Mouse (Mus musculus) frontal cortex, adult (tissue): ENCODE measurements around the gene Nuak1.
A peak's percentile ranks its signal among the peaks of the same experiment; 100 is the strongest.

Experiments
- ATAC-seq: cut with Nextera tagmentation; 2 replicates; pipeline ENCODE4 v1.9.2; 2017; ENCODE audit warnings: mild to moderate bottlenecking, moderate library complexity, mixed read lengths; ENCODE audit not compliant: low TSS enrichment

Nuak1 gene

DNA sequence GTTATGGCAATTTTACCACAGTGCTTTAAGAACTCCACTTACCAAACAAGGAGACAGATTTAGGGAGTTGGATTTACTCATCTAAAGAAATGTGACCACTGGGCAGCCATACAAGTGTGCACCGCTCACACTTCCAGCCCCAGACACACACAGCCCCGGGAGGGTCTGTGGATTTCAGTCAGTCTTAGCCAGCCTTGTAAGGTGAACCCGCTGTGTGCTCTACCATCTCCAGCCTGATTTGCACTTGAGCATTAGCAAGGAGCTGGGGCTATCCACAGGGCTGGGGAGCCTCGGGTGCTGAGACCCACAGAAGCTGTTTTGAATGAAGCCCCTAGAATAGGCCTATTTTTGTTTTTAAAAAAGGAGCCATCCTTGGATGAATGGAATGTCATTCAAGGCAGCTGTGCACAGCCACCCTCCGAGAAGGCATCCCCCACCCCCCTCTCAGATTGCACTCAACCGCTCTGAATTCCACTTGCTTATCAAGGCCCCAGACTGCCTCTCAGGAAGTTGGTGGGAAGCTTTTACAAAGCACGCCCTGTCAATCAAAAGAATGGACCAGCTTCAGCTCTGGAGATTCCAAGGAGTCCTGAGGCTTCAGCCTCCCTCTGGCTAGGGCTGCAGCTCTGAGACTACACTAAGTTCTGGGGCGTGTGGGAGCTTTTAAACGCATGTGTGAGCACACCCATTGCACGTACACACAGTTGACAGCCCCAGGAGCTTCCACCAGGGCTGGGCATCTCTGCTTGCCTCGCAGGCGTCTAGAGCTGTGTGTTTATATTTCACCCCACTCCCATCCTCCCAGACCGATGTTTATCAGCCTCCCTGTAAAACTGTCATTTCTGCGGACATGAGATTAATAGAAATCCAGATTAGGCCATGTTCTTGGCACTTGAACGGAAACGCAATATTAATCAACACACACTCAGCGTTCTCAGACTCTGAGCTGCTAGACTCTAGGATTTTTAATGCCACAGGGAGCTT, 57.2 kb downstream of the Nuak1 start:
- ATAC-seq = peak; percentile 36

DNA sequence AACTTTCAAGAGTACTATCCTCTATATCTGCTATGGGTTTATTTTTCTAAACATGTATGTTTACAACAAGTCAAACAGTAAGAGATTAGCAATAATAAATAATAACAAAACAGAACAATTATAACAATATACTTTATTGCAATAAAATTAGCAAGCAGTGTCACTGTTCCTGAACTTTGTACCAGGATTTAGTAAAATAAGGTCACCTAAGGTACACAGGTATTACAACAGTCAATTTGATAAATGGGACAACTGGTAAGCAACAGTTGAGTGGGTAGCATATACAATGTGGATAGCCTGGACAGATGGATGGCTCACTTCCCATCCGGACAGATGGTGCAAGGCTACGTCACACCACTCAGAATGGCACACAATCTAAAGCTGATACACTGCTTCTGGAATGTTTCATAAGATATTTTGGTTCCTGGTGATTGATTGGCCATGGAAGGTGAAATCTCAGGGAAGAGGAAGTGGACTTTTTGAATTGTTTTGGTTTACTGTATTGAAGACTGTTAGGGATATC, 59.1 kb downstream of the Nuak1 start:
- ATAC-seq = peak; percentile 41; the same call in 1 of the 2 replicates

DNA sequence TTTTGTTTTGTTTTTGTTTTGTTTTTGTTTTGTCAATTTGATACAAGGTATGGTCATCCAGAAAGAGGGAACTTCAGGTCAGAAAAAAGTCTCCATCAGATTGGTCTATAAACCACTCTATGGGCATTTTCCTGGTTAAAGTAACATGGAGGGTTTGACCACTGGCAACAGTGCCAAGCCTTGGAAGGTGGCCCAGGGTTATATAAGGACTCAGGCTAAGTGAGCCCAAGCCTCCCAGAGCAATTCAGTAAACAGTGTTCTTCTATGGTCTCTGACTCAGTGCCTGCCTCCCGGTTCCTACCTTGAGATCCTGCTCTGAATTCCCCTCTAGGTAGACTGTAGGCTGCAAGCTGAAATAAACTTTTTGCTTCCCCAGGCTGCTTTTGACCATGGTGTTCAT, 61.0 kb downstream of the Nuak1 start:
- no peak for ATAC-seq

DNA sequence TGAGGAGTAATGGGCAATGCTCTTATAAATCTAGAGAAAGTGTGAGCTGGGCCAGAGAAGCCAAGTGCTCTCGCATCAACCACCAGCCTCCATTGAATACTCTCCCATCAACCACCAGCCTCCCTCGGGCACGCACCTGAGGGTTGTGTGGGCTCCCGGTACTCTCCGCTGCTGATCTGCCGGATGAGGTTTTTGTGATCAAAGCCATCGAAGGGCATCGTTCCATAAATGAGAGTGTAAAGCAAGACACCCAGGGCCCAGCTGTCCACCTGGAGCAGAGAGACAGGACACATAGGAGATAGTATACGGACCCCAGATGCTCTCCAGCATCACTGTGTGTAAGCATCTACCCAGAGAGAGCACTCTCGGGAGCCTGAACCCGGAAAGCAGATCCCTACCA, 62.4 kb downstream of the Nuak1 start:
- no peak for ATAC-seq

DNA sequence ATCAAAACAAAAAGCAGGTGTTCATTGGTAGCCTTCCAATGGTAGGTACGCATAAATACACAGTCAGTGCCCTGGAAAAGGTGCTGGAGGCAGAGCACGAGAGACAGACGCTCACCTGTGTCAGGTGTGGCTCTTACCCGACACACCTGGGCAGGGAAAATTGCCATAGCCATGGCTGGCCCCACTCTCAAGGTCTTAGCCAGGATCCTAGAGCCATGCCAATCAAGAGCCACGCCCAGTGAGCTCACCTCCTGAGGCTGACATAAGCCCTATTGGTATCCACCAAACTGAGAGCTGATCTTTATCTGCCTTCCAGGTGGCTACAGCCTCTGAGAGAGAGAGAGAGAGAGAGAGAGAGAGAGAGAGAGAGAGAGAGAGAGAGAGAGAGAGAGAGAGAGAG, 64.1 kb downstream of the Nuak1 start:
- ATAC-seq = no peak

DNA sequence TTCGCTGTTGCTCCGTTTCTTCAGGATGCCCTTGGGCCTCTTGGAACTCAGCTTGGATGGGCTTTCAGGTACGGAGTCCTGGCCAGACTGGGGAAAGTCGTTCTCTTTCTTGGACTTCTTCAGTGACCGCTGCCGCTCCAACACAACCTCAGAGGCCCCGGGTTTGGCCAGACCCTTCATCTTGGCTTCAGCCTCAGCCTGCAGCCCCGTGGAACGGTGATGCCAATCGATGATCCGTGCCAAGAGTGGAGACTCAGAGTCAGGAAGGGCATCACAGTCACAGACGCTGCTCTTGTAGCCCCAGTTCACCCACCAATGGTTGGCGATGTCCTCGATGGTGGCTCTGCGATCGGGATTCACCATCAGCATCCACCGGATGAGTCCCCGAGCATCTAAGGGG, 65.4 kb downstream of the Nuak1 start:
- ATAC-seq = no peak

DNA sequence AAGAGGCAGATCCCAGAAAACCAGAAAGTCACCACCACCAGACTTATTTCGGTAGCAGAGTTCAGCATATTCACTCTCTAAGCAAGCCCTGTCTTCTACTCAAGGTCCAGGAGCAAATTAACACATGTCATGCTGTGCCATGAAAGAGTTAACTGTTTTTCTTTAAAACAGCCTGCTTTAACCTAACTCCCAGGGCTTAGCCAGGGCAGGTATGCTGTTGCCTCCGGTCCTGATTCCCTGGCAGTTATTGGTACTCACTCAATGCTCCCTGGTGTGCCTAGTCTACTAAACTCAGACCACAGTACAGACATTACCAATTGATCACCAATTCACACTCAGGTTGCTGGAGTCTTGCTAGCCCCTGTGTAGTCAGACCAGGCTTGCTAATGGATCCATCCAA, 66.9 kb downstream of the Nuak1 start:
- no peak for ATAC-seq

DNA sequence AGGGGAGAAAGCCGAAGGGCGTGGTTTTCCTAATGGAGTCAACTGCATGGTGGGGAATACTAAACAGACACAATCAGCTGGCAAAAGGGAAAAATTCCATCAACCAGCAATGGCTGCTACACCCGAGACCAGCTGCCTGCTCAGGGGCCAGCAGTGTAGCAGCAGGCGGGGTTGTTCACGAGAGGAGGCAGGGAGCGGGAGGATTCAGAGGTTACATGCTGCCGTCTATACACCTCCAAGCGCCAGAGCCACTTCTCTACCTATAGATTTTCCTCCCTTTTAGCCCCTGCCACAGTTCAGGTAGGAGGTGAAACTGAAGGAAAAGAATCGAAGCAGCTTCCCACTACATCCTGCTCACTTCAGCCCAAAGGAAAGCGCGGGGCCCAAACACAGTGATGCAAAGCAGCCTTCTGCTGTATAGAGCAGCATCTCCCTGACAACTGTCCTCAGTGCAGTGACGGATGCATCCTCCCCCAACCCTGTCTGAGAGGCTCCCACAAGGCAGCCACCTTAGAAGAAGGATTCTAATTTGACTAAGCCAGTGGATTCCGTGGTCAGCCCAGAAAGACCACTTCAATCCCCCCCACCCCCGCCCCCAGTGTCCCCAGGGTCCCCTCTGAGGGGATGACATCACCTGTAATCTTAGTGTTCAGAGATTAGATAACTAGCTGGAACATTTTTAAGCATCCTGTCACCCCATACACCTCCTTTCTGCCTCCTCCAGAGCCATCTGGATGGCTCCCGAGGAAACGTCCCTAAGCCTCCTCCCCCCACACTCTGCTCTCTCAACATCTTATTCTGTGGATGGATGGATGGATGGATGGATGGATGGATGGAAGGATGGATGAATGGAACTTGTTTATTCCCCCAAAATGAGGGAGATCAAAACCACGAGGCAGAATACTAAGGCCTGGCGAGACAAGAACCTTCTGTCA, 68.0 kb downstream of the Nuak1 start:
- ATAC-seq = peak; percentile 86

DNA sequence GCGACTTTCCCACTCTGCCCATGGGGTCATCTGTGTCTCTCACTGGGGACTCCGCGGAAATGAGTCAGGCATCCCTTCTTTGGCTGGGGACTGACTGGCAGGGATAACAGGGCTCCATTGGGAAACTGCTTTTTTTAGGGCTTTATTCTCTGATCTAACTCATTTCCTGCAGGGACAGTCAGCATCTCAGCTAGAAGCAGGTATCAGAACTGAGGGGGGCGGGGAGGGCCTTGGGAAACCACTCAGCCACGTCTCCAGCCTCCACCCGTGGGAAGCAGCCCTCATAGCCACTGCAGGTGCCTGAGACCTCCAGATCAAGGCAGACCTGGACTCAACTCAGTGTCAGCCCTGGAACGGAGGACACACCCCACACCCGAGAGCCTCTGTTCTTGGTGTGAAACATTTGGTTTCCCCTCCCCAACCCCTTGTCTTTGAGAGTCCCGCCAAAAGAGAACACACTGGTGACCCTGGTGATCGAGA, 68.7 kb downstream of the Nuak1 start:
- ATAC-seq = peak; percentile 28; the same call in 1 of the 2 replicates

DNA sequence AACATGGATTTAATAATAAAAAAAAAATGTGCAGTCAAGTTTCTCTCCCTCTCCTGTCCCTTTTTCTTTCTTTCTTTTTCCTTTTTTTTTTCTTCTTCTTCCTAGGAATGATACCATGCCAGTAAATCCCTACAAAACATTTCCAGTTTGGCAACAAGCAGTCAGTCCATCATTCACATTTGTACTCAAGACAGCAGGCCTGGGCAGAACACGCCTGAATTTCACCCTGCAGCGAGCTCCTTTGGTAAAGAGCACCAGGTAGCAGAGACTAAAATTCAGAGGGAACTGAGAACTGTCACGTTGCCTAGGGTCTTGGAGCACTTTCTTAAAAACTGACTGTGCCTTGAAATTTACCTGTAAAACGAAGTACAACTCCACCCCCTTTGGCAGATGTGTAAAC, 69.2 kb downstream of the Nuak1 start:
- ATAC-seq = no peak

DNA sequence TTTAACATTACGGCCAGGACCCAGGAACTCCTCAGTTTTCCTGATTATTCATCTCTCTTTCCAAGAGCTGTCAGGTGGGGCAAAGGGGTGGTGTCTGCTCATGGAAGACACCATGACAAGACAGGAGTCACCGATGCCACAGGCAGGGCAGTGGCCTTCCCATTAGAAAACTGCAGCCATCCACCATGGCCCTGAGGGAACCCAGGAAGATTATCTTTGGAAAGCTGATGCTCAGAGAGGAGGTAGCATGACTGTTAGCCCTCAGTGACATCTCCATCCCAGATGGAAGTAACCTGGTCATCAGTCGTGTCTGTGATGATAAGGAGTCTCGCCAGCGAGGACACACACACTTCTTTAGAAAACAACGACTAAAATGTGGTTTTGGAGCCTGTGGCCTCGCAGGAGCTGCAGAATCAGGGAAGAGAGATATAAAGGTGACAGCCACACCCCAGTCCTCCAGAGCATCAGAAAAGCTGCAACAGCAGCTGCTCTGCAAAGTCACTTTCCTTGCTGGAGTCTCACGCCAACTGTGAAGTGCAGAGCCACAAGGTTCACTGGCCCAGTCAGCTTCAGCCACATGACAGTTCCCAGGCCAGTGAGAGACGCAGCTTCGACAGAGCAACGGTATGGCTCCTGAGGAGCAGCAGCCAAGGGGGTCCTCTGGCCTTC, 70.6 kb downstream of the Nuak1 start:
- no peak for ATAC-seq

DNA sequence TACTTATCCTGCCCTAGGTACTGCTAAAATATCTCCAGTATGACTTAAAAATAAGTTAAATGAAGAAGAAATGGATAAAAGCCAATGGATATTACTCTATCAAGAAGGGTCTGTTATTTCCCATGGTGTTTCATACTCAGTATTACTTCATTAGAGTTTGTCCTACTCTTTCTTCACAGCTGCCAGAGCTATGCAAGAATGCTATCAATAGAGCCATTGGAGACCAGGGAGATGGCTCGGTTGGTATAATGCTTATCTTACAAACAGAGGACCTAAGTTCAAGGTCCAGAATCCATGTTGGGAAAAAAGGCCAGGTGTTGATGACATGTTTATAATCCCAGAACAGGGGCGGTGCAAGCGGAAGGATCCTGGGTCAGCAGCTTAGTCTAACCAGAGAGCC, 72.2 kb downstream of the Nuak1 start:
- no peak for ATAC-seq

DNA sequence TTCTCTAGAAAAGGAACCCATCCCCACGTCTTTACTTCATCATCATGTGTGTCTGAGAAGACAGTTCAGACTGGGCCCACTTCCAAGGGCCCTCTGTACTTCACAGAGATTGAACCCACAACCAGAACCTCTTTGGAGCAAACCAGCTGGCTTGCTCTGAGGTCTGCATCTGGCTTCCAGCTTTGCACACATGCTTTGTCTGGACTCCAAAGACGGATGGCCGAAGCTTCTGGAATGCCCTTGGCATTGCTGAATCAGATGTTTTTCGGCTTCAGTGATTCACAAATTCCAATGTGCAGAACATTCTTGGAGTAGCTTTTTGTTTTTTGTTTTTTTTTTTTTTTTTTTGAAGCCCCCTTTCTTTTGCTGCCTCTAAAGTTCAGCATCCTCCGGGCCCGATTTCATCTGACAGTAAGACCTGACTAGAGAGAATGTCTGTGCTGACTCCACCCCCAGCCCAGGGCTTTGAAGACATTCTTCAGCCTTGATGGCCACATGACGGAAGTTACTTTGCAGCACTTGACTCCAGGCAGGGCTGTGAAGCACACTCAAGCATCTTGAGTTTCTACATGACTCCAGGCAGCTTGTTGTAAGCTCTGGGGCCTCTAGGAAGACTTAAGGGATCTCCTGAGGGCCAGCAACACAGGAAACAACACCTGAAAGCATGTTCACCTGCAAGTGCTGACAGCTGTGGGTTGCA, 75.1 kb downstream of the Nuak1 start:
- ATAC-seq = no peak

DNA sequence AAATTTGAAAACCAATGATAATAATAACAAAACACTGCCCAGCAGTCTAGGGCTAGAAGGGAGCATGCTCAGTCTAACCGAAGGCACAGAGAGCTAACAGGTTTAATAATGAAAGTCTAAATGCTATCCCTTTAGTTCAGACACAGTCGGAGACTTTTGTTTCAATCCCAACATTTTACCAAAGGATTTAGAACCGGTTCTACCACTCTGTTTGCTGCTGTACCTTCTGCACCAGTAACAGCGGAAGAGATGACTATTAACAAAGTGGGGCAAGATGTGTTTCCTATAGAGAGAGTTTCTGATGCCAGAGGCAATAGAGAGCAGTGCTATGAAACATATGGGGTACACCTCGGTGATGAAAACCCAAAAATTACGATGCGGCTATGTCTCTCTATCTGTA, 76.6 kb downstream of the Nuak1 start:
- no peak for ATAC-seq

DNA sequence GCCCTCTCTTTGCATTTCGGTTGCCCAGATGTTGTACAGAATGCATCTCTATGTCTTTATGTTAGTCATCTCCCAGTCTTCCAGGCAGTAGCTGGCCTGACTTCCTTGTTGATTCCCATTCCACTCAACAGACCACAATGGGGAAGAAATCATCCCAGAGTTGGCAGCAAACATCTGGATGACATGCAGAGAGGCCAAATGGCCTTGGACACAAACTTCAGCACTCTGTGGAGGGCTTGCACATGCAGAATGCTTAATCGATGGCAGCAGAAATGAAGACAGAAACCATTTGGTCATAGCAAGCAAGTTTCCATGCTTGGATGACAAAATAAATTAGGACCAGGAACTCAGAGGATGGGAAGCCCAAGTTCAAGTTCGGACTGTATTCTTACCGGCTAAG, 79.4 kb downstream of the Nuak1 start:
- ATAC-seq = no peak

DNA sequence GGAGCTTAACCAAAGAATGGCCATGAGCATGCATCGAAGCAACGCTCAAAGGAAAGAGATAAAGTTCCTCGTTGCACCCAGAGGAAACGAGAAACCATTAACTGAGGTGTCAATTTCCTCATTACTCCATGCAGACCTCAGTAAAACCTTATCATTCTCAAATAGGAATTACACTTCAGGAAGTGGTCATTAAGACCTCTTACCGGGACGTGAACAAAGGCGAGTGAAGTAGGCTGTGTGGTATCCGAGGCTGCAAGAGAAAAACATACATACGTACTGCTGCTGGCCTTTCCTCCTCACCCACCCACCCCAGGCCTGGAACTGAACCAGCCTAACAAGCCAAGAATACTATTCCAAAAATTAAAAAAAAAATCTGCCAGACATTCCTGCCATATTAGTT, 80.0 kb downstream of the Nuak1 start:
- ATAC-seq = no peak

DNA sequence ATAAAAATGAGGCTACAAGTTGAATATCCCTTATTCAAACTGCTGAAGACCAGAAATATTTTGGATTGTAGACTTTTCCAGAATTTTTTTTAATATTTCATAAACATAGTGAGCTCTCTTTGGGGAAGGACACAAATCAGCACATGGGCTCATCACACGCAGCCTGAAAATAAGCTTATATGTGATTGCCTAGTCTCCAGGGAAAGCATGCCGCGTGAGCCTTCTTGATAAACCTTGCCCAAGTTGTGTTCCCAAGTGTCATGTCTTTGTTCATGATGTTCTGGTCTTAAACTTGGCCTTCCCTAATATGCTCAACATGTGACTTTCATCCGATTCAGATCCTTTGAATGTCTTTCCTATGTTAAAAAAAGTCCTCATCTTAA, 81.7 kb downstream of the Nuak1 start:
- ATAC-seq = peak; percentile 1; the same call in 1 of the 2 replicates

DNA sequence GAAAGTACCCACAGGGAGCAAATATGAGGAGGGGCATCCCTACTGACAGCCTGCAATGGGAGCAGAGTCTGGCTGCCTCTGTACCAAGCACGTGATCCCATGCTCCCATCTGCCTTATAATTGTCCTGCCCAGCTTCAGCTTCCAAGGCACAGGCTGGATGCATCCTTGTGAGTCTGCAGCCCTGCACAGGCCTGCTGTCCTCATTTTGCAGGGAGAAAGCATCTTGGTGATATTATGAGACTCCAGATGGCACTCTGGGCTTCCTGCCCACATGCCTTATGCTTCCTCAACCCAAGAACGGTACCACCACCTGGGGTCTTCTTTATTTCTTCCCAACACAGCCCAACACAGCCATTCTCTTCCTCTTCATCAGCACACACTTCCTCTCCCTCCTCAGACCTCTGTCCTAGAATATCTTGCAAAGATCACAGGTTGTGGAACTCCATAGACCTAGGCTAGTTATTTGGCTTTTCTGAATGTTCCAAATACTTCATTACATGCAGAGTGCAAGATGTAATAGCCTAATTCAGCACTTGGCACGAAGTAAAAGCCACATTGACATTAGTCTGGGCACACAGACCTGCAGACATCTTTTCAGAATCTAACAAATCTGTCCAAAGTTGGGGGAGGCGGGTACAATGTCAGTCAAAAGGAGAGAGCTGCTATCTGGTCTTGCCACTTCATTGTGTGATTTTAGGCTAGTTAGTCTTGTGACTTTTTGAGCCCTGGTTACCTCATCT, 82.2 kb downstream of the Nuak1 start:
- ATAC-seq = peak; percentile 88

DNA sequence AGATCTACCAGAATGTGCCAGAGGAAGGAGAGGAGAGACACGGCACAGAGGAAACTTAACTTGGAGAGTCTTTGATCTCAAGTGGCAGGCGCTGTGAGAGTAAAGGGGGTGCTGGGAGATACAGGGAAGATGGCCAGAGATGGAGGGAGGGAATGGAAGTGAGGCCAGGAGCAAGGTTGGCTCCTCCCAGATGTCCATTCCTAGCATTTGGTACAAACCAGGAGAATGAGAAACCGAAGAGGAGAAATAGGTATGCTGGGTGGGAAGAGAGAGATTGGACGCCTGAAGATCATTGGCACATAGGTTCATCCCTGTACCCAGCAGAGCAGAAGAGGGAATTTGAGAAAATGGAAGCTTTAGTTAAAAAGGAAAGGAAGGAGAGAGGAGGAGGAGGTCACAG, 82.8 kb downstream of the Nuak1 start:
- peak; percentile 38 for ATAC-seq

DNA sequence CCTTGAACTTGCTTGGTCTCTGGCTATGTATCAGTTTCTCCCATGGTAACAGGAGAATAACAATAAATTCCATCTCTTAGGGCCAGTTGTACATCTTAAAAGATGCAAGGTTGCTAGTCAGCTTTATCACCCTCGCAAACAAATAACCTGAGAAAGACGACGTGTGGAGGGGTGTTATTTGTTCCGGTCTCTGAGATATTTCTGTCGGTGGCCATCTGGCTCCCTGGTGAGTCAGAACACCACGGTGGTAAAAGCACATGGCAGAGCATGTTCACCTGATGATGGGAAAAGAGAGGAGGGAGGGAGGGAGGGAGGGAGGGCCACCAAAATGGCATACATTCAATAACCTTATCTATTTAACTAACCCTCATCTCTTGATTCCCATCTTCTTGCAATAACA, 86.1 kb downstream of the Nuak1 start:
- ATAC-seq = no peak; the same call in 1 of the 2 replicates
